Mouse (Mus musculus) liver, embryonic 14.5 days (tissue): ENCODE measurements around the gene Ercc6. TPM values are rescaled to one million over a fixed set of nuclear protein-coding genes. Genes with fewer than 3 reads are reported as not detected.

ENCODE experiments used
- ATAC-seq: fragments of 200-750 bp; cut with Nextera tagmentation; 2 replicates; pipeline ENCODE4 v1.8.0; 2017; ENCODE audit warnings: moderate number of reproducible peaks, mild to moderate bottlenecking, moderate library complexity; ENCODE audit not compliant: insufficient read depth
- DNase-seq, 3 experiments: peaks; one replicate each; pipeline ENCODE4 v3.0.0-alpha.2; 2012 to 2013; ENCODE audit warnings: low read depth in 3 of 3, low spot score in 3 of 3
- H3K27ac ChIP-seq: fragments of 300-500 bp; sonication (generic); 2 replicates; pipeline ENCODE4 v1.5.1; 2014; ENCODE audit warnings: moderate library complexity, mild to moderate bottlenecking, control low read depth, inconsistent platforms
- H3K27me3 ChIP-seq: fragments of 300-500 bp; sonication (generic); 2 replicates; pipeline ENCODE4 v1.6.1; 2014; ENCODE audit warnings: mild to moderate bottlenecking, low read length, moderate library complexity; ENCODE audit not compliant: control insufficient read depth, insufficient read depth
- H3K36me3 ChIP-seq: fragments of 300-500 bp; sonication (generic); replicated peaks from 2 replicates; pipeline ENCODE4 v1.6.1; 2014; ENCODE audit warnings: low read depth; ENCODE audit not compliant: control insufficient read depth, insufficient read depth
- H3K4me1 ChIP-seq, 2 experiments: fragments of 200-500 bp in 1 of 2; fragments of 300-500 bp in 1 of 2; sonication (generic) in 1 of 2; replicated peaks; 2 replicates each; pipeline ENCODE4 v1.6.1; 2012 to 2014; ENCODE audit warnings: antibody characterized with exemption in 1 of 2, inconsistent platforms in 1 of 2, low read length in 1 of 2; ENCODE audit not compliant: control insufficient read depth in 2 of 2, insufficient read depth in 2 of 2
- H3K4me2 ChIP-seq: fragments of 300-500 bp; sonication (generic); 2 replicates; pipeline ENCODE4 v1.6.1; 2014; ENCODE audit warnings: low read depth, mild to moderate bottlenecking, control low read depth, moderate library complexity
- H3K4me3 ChIP-seq, 2 experiments: fragments of 200-500 bp in 1 of 2; fragments of 300-500 bp in 1 of 2; sonication (generic) in 1 of 2; 2 replicates each; pipeline ENCODE4 v1.5.1; 2012 to 2014; ENCODE audit warnings: low read depth in 2 of 2, low read length in 2 of 2, mild to moderate bottlenecking in 2 of 2, control low read depth in 1 of 2, inconsistent platforms in 1 of 2, moderate library complexity in 1 of 2; ENCODE audit not compliant: insufficient read depth in 1 of 2
- H3K9ac ChIP-seq: fragments of 300-500 bp; sonication (generic); replicated peaks from 2 replicates; pipeline ENCODE4 v1.6.1; 2014; ENCODE audit warnings: mild to moderate bottlenecking, control low read depth, moderate library complexity
- H3K9me3 ChIP-seq: fragments of 300-500 bp; sonication (generic); 2 replicates; pipeline ENCODE4 v1.6.1; 2016; ENCODE audit warnings: low read length, mixed read lengths; ENCODE audit not compliant: control insufficient read depth
- CTCF ChIP-seq: IDR thresholded peaks from 2 replicates; pipeline ENCODE4 v1.5.1; 2016; ENCODE audit warnings: antibody characterized with exemption, low read depth, control low read depth
- EP300 ChIP-seq: IDR thresholded peaks from 2 replicates; pipeline ENCODE4 v1.6.1; 2016; ENCODE audit warnings: antibody characterized with exemption, low read depth
- WGBS: fragments of 180-500 bp; shearing (Covaris S2); extraction: QIAGEN DNeasy Blood & Tissue Kit; methylation state at CpG from one replicate; pipeline ENCODE4 v1.1.7; 2014; ENCODE audit not compliant: insufficient replicate concordance; 5-methylcytosine and 5-hydroxymethylcytosine counted together
- polyA plus RNA-seq, 2 experiments: library from polyadenylated mRNA; depleted of rRNA in 1 of 2; stranded (reverse) in 1 of 2; unstranded in 1 of 2; fragments of >200 nt; fragmentation: Nextera tagmentation in 1 of 2; extraction: Ambion mirVana in 1 of 2; gene quantifications; 2 replicates each; pipeline versions ENCODE4 v1.2.1 to v1.2.3; 2012 to 2014

Ercc6 gene
- polyA plus RNA-seq, 2 experiments, result 3.4 to 6.5 TPM

- H3K9me3 ChIP-seq, result no peaks in the 10 kb centered on the region
- no peak overlapping the region for H3K4me3 ChIP-seq
- TF ChIP-seq CTCF, result peak; percentile 69
- no peak for TF ChIP-seq EP300
- DNase-seq (peak in 1 of 3 experiments; percentile 4), ATAC-seq (no peak)
- no peak overlapping the region for H3K4me2 ChIP-seq
- H3K36me3 ChIP-seq, result no peaks in the 10 kb centered on the region
- no peaks in the 10 kb centered on the region for H3K27me3 ChIP-seq
- 11% methylated on average over 4 of the region's 4 CpGs for WGBS
- H3K9ac ChIP-seq, result no peak overlapping the region
- H3K27ac ChIP-seq, result no peak overlapping the region
- no peaks in the 10 kb centered on the region for H3K4me1 ChIP-seq
Measured at GRCm38 (mm10) chr14:32472996-32473395, 40.3 kb upstream of the Ercc6 start.

- ATAC-seq, result no peak
- Histone ChIP-seq H3K27me3 (no peaks in the 10 kb centered on the region), H3K4me2 (no peak overlapping the region), H3K4me1 (no peaks in the 10 kb centered on the region), H3K36me3 (no peaks in the 10 kb centered on the region), H3K9me3 (no peaks in the 10 kb centered on the region), H3K9ac (no peak overlapping the region), H3K4me3 (no peak overlapping the region), H3K27ac (no peak overlapping the region)
- WGBS, result 53% methylated on average over 6 of the region's 6 CpGs
- TF ChIP-seq EP300, result no peak
- no peak for DNase-seq
Measured at GRCm38 (mm10) chr14:32476559-32476958, 36.8 kb upstream of the Ercc6 start.

- Histone ChIP-seq H3K4me2 (no peak overlapping the region), H3K27me3 (no peaks in the 10 kb centered on the region), H3K9ac (no peak overlapping the region), H3K9me3 (no peaks in the 10 kb centered on the region), H3K4me3 (no peak overlapping the region), H3K27ac (no peak overlapping the region), H3K36me3 (no peaks in the 10 kb centered on the region), H3K4me1 (no peaks in the 10 kb centered on the region)
- 30% methylated on average over 1 of the region's 1 CpGs for WGBS
- TF ChIP-seq CTCF (no peak), EP300 (no peak)
- ATAC-seq (no peak), DNase-seq (no peak)
Measured at GRCm38 (mm10) chr14:32477581-32477980, 35.7 kb upstream of the Ercc6 start.

GRCm38 (mm10) chr14:32482061-32482460, 31.3 kb upstream of the Ercc6 start:
- Histone ChIP-seq H3K9me3 (no peaks in the 10 kb centered on the region), H3K4me1 (no peaks in the 10 kb centered on the region), H3K27me3 (no peaks in the 10 kb centered on the region), H3K27ac (no peak overlapping the region), H3K4me3 (no peak overlapping the region), H3K36me3 (no peaks in the 10 kb centered on the region), H3K9ac (no peak overlapping the region), H3K4me2 (no peak overlapping the region)
- 5% methylated on average over 3 of the region's 3 CpGs for WGBS
- DNase-seq (peak in 2 of 3 experiments; percentile 2 to 17), ATAC-seq (no peak)
- TF ChIP-seq EP300 (no peak), CTCF (peak; percentile 80)

- H3K4me2 ChIP-seq, result no peak overlapping the region
- no peaks in the 10 kb centered on the region for H3K36me3 ChIP-seq
- no peak for ATAC-seq
- H3K9ac ChIP-seq, result no peak overlapping the region
- no peak overlapping the region for H3K27ac ChIP-seq
- H3K27me3 ChIP-seq, result peaks cover 4% of the 10 kb centered on the region; the same call in 1 of the 2 replicates
- no peak overlapping the region for H3K4me3 ChIP-seq
- DNase-seq, result peak in 1 of 3 experiments; percentile 28
- TF ChIP-seq EP300 (no peak), CTCF (no peak)
- H3K9me3 ChIP-seq, result no peaks in the 10 kb centered on the region
- 7% methylated on average over 13 of the region's 13 CpGs for WGBS
- H3K4me1 ChIP-seq, result no peaks in the 10 kb centered on the region
Measured at GRCm38 (mm10) chr14:32492521-32492920, 20.8 kb upstream of the Ercc6 start.
